Mouse (Mus musculus) heart, embryonic 10.5 days (tissue): ENCODE data around the gene 1190005I06Rik. TPM values are rescaled to one million over a fixed set of nuclear protein-coding genes. Genes with fewer than 3 reads are reported as not detected.
A peak's percentile ranks its signal among the peaks of the same experiment; 100 is the strongest.

Source experiments
- DNase-seq: peaks from one replicate; pipeline ENCODE4 v3.0.0-alpha.2; 2017; ENCODE audit warnings: low spot score
- H3K27ac ChIP-seq: fragments of 300-500 bp; sonication (generic); 2 replicates; pipeline ENCODE4 v1.5.1; 2016; ENCODE audit warnings: mild to moderate bottlenecking
- H3K27me3 ChIP-seq: fragments of 300-500 bp; sonication (generic); 2 replicates; pipeline ENCODE4 v1.6.1; 2016; ENCODE audit warnings: mild to moderate bottlenecking; ENCODE audit not compliant: poor library complexity, insufficient read depth, severe bottlenecking
- H3K36me3 ChIP-seq: fragments of 300-500 bp; sonication (generic); 2 replicates; pipeline ENCODE4 v1.6.1; 2016; ENCODE audit warnings: mild to moderate bottlenecking, moderate library complexity
- H3K4me1 ChIP-seq: fragments of 300-500 bp; sonication (generic); 2 replicates; pipeline ENCODE4 v1.6.1; 2016; ENCODE audit warnings: mild to moderate bottlenecking
- H3K4me3 ChIP-seq: fragments of 300-500 bp; sonication (generic); 2 replicates; pipeline ENCODE4 v1.5.1; 2016; ENCODE audit warnings: mild to moderate bottlenecking, moderate library complexity
- H3K9me3 ChIP-seq: fragments of 300-500 bp; sonication (generic); 2 replicates; pipeline ENCODE4 v1.6.1; 2016; ENCODE audit warnings: mild to moderate bottlenecking, moderate library complexity
- WGBS: fragments of 180-500 bp; shearing (Covaris S2); methylation state at CpG from one replicate; pipeline ENCODE4 v1.1.7; 2016; 5-methylcytosine and 5-hydroxymethylcytosine counted together
- polyA plus RNA-seq: library from polyadenylated mRNA; unstranded; fragments of >200 nt; fragmentation: Nextera tagmentation; extraction: Ambion mirVana; gene quantifications from 2 replicates; pipeline ENCODE4 v1.2.1, GENCODE M21; 2016

Gene 1190005I06Rik
- polyA plus RNA-seq, 1 experiment from 2014 or later, result 7.7 TPM

DNA sequence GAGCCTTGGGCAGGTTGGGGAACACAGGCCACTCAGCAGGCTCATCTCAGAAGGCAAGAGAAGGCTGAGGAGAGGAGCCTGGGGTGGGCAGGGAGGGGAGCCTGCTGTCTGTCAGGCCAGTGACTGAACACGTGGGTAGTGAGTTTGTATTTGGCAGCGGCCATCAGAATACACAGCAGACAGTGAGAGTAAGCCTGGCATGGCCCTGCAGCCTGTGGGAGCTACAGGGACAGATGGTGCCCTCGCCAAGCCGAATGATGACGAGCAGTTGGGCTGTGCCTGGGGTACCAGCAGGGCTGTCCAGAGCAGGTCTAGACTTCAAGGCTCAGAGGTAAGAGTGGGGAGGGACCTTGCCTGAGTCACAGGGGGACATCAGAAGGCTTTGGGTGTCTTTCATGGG is 20.1 kb downstream of the 1190005I06Rik start:
- 86% methylated on average over 5 of the region's 5 CpGs for WGBS

DNA sequence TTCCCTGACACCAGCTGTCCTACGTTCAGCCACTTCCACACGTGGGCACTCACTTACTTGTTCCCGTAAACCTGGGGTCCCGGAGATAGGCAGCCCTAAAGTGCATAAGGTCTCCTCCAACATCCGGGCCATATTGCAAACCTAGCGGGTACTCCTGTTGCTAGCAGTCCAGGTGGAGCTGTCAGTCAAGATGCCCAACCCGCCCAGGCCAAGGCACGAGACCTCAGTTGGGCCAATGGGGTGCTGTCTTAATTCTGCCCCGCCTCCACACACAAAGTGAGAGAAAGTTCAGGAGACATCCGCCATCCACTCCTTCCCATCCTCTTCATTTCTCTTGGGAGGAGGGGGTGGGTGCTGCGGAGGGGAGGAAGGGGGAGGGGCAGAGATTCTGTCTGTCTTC is 21.0 kb downstream of the 1190005I06Rik start:
- H3K4me1 ChIP-seq, result peaks cover 54% of the 10 kb centered on the region
- H3K9me3 ChIP-seq, result no peaks in the 10 kb centered on the region
- H3K27ac ChIP-seq, result no peak overlapping the region
- no peak for DNase-seq
- WGBS, result 62% methylated on average over 11 of the region's 11 CpGs
- H3K36me3 ChIP-seq, result no peaks in the 10 kb centered on the region
- H3K4me3 ChIP-seq, result no peak overlapping the region
- H3K27me3 ChIP-seq, result 0 out of 2 replicates have a peak, but pooled peaks cover 12% of the 10 kb centered on the region

More for the DNA sequence above, 20.1 kb downstream of the 1190005I06Rik start:
- no peak for DNase-seq
- peaks cover 20% of the 10 kb centered on the region; the same call in 1 of the 2 replicates for H3K27me3 ChIP-seq
- no peak overlapping the region for H3K4me3 ChIP-seq
- peaks cover 53% of the 10 kb centered on the region for H3K4me1 ChIP-seq
- H3K27ac ChIP-seq, result no peak overlapping the region
- no peaks in the 10 kb centered on the region for H3K36me3 ChIP-seq
- no peaks in the 10 kb centered on the region for H3K9me3 ChIP-seq

DNA sequence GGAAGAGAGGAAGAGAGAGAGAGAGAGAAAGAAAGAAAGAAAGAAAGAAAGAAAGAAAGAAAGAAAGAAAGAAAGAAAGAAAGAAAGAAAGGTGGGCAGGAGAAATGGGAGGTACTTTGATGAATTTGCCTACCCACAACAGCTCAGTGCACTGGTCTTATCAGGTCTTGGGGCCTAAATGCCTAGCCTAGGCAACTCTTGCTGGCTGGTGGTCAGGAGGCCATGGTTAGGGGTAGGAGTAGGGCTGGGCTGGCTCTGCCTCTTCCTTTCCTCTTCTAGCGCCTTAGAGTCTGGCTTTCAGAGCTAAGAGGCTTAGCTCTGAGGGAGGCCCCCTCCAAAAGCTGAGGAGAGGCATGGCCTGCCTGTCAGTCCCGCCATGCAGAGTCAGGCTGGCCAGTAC is 23.8 kb downstream of the 1190005I06Rik start:
- H3K4me3 ChIP-seq, result no peak overlapping the region
- H3K27me3 ChIP-seq, result 0 out of 2 replicates have a peak, but pooled peaks cover 6% of the 10 kb centered on the region
- H3K4me1 ChIP-seq, result peaks cover 60% of the 10 kb centered on the region
- H3K9me3 ChIP-seq, result no peaks in the 10 kb centered on the region
- no peaks in the 10 kb centered on the region for H3K36me3 ChIP-seq
- no peak for DNase-seq
- 29% methylated on average over 2 of the region's 2 CpGs for WGBS
- H3K27ac ChIP-seq, result peak overlapping the region; percentile 44

DNA sequence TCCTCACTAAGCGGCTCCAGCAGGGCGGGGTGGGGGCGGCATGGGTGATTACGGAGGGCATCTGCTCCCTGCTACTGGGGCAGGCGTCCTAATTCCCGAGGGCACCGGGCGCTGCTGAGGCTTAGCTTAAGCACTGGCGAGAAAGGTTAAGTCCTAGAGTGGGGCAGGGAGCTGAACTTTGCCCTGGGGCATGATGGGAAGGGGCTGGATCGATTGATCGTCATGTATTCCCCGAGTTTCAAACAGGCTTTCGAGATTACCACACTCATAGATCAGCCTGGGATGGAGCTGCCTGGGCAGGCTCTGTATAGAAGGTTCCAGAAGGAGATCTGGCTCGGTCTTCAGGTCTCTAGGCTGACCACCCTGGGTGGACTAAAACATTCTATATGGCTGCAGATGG is 25.3 kb downstream of the 1190005I06Rik start:
- 51% methylated on average over 14 of the region's 14 CpGs for WGBS
- Histone ChIP-seq H3K36me3 (no peaks in the 10 kb centered on the region), H3K27ac (peak overlapping the region; percentile 83), H3K27me3 (0 out of 2 replicates have a peak, but pooled peaks cover 3% of the 10 kb centered on the region), H3K4me3 (no peak overlapping the region), H3K4me1 (peaks cover 67% of the 10 kb centered on the region), H3K9me3 (no peaks in the 10 kb centered on the region)
- DNase-seq, result no peak

DNA sequence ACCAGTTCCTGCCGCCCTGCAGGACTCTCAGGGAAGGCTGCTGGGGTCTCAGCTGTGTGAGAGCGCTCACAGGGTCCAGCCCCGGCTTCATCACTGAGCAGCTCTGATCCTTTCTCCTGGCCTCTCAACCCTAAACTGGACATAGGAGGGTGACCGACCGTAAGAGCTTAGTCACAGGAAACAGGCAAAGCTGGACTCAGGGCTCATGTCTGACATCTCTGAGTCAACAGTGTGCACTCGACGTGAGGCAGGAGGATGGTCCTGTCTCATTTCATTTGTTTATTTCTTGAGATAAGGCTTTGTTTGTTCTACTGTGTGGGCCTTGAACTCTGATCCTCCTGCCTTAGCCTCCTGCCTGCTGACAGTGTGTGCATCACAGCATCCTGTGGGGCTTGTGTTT is 27.0 kb downstream of the 1190005I06Rik start:
- Histone ChIP-seq H3K27ac (peak overlapping the region; percentile 56), H3K4me1 (peaks cover 80% of the 10 kb centered on the region), H3K36me3 (no peaks in the 10 kb centered on the region), H3K27me3 (no peaks in the 10 kb centered on the region), H3K9me3 (no peaks in the 10 kb centered on the region), H3K4me3 (no peak overlapping the region)
- WGBS, result 41% methylated on average over 7 of the region's 7 CpGs
- no peak for DNase-seq

DNA sequence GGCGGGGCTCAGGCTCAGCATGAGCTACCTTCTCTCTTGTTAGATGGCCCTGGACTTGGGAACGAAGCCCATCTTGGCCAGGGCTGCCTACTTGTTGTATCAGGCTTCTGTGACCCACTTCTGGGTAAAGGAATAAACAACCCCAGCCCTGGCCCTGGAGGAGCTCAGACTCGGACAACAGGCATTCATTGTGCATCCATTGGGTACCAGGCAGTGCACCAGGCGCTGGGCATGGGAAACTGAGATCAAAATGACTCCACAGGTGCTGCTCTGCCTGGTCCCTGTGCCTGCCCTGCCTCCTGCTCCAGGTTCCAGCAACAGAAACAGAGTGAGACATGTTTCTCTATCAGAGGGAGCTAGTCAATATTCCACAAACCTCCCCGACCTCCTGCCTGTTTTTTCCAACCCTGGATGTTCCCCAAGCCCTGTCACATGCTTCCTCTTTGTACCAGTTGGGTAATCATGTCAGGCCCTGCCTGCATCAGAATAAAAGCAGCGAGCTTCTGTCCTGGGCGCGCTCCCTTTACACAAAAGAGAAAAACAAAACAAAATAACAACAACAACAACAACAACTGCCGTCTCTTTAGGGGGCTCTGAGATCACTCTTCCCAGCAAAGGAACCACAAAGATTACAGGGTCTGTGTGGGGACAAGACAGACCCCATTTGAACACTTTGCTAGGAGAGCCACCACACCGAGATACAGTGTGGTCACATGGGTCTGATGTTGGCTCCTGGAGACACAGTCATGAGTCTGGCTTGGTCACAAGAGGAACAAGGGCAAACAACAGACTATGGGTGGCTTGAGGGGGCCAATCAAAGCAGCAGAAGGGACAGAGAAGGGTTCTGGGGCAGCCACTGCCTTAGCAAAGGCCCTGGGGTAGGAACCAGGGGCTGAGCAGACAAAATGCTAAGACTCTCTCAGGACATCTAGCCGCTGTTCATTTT is 27.9 kb downstream of the 1190005I06Rik start:
- H3K9me3 ChIP-seq, result no peaks in the 10 kb centered on the region
- no peaks in the 10 kb centered on the region for H3K27me3 ChIP-seq
- H3K27ac ChIP-seq, result peak overlapping the region; percentile 56
- no peaks in the 10 kb centered on the region for H3K36me3 ChIP-seq
- H3K4me1 ChIP-seq, result peaks cover 77% of the 10 kb centered on the region
- DNase-seq, result no peak
- 73% methylated on average over 11 of the region's 11 CpGs for WGBS
- H3K4me3 ChIP-seq, result no peak overlapping the region

DNA sequence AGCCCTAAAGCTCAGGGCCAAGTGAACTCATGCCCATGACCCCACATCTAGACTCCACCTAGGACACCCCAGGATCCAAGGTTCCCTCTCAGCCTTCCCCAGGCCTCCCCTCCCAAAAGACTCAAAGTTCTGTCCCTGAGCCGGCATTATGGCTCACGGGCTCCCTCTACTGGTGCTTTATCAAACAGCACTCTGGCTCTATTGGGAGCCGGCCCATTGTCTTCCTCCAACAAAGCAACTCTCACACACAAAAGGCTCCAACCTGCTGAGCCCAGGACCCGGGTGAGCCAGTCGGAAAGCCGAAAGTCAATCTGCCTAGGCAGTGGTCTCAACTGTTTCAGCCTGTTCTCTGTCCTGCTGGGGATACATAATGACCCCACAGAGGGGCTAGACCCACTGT is 29.3 kb downstream of the 1190005I06Rik start:
- WGBS, result 3% methylated on average over 6 of the region's 6 CpGs
- no peaks in the 10 kb centered on the region for H3K27me3 ChIP-seq
- 0 out of 2 replicates have a peak overlapping the region, but pooled peaks have one; percentile 12 for H3K4me3 ChIP-seq
- H3K4me1 ChIP-seq, result peaks cover 63% of the 10 kb centered on the region
- no peaks in the 10 kb centered on the region for H3K9me3 ChIP-seq
- no peaks in the 10 kb centered on the region for H3K36me3 ChIP-seq
- H3K27ac ChIP-seq, result peak overlapping the region; percentile 39; the same call in 1 of the 2 replicates
- peak; percentile 89 for DNase-seq

DNA sequence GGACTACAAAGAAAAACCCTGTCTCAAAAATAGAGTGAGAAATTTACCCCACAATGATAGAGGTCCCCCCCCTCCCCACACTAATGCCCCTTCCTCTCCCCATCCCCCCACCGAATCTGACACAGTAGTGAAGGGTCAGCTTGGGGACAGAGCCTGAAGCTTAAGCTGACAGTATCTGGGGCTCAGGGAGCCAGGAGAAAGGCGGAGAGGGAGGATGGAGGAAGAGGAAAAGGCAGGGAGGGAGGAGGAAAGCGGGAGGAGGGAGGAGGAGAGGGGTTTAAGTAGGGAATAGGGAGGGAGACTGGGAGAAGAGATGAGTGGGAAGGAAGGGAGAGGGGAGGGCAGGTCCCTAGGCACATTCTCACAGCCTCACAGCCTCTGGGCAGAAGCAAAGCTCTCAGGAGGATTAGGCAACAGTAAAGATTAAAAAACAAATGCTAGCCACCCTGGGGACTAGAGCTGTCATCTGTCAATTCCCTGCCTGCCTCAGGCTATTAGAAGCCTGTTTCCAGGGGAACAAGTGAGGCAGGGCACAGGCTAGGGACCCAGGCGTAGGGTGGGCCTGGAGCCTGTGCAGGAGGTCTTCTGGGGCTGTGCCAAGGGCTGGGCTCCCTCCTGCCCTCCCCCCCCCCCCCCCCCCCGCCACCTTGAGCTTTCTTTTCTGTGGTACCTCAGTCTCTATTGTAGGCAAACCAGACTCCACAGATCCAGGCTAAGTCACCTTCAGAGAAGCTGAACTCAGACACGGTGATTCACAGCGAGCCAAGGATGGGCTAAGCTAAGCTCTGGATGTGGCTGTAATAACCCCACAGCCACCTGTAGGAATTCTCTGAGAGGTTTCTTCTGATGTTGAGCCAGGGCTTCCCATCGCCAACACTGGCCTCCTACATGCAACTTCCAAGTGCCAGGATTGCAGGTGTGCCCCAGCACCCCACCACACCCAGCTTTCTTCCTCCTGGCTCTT is 30.5 kb downstream of the 1190005I06Rik start:
- H3K27me3 ChIP-seq, result 0 out of 2 replicates have a peak, but pooled peaks cover 4% of the 10 kb centered on the region
- no peak overlapping the region for H3K4me3 ChIP-seq
- H3K9me3 ChIP-seq, result no peaks in the 10 kb centered on the region
- 34% methylated on average over 7 of the region's 8 CpGs for WGBS
- H3K4me1 ChIP-seq, result peaks cover 57% of the 10 kb centered on the region
- H3K27ac ChIP-seq, result peak overlapping the region; percentile 62
- H3K36me3 ChIP-seq, result no peaks in the 10 kb centered on the region
- no peak for DNase-seq

DNA sequence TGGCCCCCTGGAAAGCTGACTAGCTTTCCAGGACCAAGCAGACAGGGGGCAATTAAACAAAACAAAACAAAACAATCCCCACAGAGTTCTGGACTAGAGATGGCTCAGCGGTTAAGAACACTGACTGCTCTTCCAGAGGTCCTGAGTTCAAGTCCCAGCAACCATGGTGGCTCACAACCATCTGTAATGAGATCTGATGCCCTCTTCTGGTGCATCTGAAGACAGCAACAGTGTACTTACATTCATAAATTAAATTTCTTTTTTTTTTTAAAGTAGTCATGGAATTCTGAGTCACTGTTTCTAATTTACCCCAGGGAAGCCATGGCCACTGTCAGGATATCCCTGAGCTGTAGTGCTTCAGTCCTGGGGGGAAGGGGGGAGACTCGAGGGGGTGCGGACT is 32.9 kb downstream of the 1190005I06Rik start:
- no peak for DNase-seq
- Histone ChIP-seq H3K4me3 (no peak overlapping the region), H3K4me1 (peaks cover 36% of the 10 kb centered on the region), H3K36me3 (no peaks in the 10 kb centered on the region), H3K9me3 (no peaks in the 10 kb centered on the region), H3K27me3 (peaks cover 17% of the 10 kb centered on the region), H3K27ac (no peak overlapping the region)
- 91% methylated on average over 3 of the region's 3 CpGs for WGBS

DNA sequence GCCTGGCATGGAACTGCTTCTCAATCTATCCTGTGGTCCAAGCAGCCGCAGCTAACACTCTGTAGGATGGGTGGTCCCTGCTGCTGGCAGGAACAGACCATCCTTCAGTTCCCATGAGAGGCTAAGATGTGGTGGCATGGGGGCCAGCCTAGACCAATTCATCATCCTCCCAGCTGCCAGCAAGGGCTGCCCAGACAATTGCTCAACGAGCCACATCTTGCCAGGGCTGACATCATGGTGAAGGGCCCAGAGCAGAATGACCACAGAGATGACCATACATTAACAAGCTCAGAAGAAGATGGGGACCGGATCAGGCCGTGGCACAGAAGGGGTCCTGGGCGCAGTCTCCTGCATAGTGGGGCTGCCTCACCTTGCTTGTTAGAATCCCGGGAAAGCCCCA is 36.6 kb downstream of the 1190005I06Rik start:
- no peaks in the 10 kb centered on the region for H3K9me3 ChIP-seq
- DNase-seq, result no peak
- no peak overlapping the region for H3K27ac ChIP-seq
- peaks cover 9% of the 10 kb centered on the region for H3K4me1 ChIP-seq
- peaks cover 25% of the 10 kb centered on the region for H3K27me3 ChIP-seq
- H3K36me3 ChIP-seq, result no peaks in the 10 kb centered on the region
- no peak overlapping the region for H3K4me3 ChIP-seq
- WGBS, result 87% methylated on average over 6 of the region's 6 CpGs

DNA sequence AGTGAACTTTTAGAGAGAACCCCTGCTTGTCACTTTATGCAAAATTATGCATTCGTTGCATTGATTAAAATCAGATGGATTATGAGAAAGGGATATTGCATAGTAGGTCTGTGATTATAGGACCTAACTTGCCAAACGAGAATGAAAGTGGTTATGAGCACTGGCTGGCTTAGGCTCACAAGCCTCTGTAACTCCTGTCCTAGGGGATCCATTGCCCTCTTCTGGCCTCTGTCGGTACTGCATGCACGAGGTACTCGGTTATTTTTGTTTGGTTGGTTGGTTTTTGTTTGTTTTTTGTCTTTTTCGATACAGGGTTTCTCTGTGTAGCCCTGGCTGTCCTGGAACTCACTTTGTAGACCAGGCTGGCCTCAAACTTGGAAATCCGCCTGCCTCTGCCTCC is 39.5 kb downstream of the 1190005I06Rik start:
- no peak for DNase-seq
- H3K4me3 ChIP-seq, result no peak overlapping the region

DNA sequence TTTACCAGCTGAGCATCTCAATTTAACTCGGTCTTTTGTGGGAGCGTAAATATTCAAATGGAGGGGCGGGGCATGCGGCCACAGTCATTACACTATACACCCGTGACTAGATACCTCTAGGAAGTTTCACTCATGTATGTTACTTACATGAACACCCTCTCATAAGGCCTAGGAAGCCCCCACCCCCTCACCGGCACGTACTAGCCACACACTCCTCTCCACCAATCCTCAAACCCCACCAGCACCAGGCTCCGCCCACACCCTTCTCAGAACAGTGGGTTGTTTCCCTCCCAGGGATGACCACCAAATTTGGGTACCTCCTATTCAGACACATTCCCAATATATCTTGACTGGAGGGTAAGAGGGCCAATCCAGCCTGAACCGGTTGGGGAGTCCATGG is 40.0 kb downstream of the 1190005I06Rik start:
- Histone ChIP-seq H3K27me3 (peaks cover 21% of the 10 kb centered on the region), H3K36me3 (no peaks in the 10 kb centered on the region), H3K4me3 (no peak overlapping the region), H3K27ac (no peak overlapping the region), H3K9me3 (no peaks in the 10 kb centered on the region), H3K4me1 (peaks cover 11% of the 10 kb centered on the region)
- 80% methylated on average over 9 of the region's 9 CpGs for WGBS
- no peak for DNase-seq

More for the DNA sequence above, 39.5 kb downstream of the 1190005I06Rik start:
- Histone ChIP-seq H3K4me1 (peaks cover 7% of the 10 kb centered on the region), H3K36me3 (no peaks in the 10 kb centered on the region), H3K27me3 (peaks cover 25% of the 10 kb centered on the region), H3K27ac (no peak overlapping the region), H3K9me3 (no peaks in the 10 kb centered on the region)
- 14% methylated on average over 7 of the region's 7 CpGs for WGBS
